Mouse (Mus musculus) G1E (cell line): ENCODE measurements at regions not wholly inside any gene's neighbourhood (a gene's known extent, or its start where the extent isn't known, plus 50 kb on each side); places are given as distances from the start of the nearest gene placed in this dataset.
"Not testable (repeated sequence)": the region's sequence is repeated elsewhere in the genome, so short reads cannot be mapped to it uniquely, and the experiment has no call there.

ENCODE experiments used
- ATAC-seq: 2 replicates; pipeline ENCODE4 v1.8.0; 2016; ENCODE audit warnings: mild to moderate bottlenecking; ENCODE audit not compliant: insufficient number of reproducible peaks, poor library complexity, low FRiP score, severe bottlenecking; ENCODE audit errors: extremely low read depth
- DNase-seq: peaks from one replicate; pipeline ENCODE4 v3.0.0; 2012; ENCODE audit warnings: low spot score
- H3K27me3 ChIP-seq: 2 replicates; pipeline ENCODE4 v1.6.1; 2012; ENCODE audit warnings: mild to moderate bottlenecking, low read length, inconsistent platforms; ENCODE audit not compliant: insufficient read depth
- H3K36me3 ChIP-seq: replicated peaks from 2 replicates; pipeline ENCODE3; 2012; ENCODE audit warnings: mild to moderate bottlenecking, inconsistent platforms
- H3K4me1 ChIP-seq: 2 replicates; pipeline ENCODE4 v1.6.1; 2012; ENCODE audit warnings: low read depth, low read length, inconsistent platforms, mixed read lengths; ENCODE audit not compliant: insufficient read depth
- H3K4me3 ChIP-seq: 2 replicates; pipeline ENCODE4 v1.5.1; 2012; ENCODE audit warnings: low read depth, mild to moderate bottlenecking, inconsistent platforms, low read length, moderate library complexity, mixed read lengths
- H3K9me3 ChIP-seq: replicated peaks from 2 replicates; pipeline ENCODE4 v1.6.1; 2012; ENCODE audit warnings: inconsistent platforms
- CTCF ChIP-seq: IDR thresholded peaks from 2 replicates; pipeline ENCODE4 v1.5.1; 2012; ENCODE audit warnings: low read depth, low read length, inconsistent platforms, mixed read lengths
- GATA1 ChIP-seq: IDR thresholded peaks from 2 replicates; pipeline ENCODE4 v1.6.1; 2012; ENCODE audit warnings: borderline replicate concordance, low read length, inconsistent platforms, mixed read lengths
- GATA2 ChIP-seq: IDR thresholded peaks from 2 replicates; pipeline ENCODE4 v1.6.1; 2012; ENCODE audit warnings: low read depth, low read length, inconsistent platforms, borderline replicate concordance
- POLR2AphosphoS5 ChIP-seq: IDR thresholded peaks from 2 replicates; pipeline ENCODE4 v1.6.1; 2012; ENCODE audit warnings: low read depth, low read length, inconsistent platforms; ENCODE audit not compliant: insufficient replicate concordance
- TAL1 ChIP-seq: conservative IDR thresholded peaks from 2 replicates; pipeline ENCODE4 v1.6.1; 2012; ENCODE audit warnings: low read depth, low read length, inconsistent platforms, mixed read lengths

- H3K27me3 ChIP-seq = no peaks in the 10 kb centered on the region
- H3K4me1 ChIP-seq = no peaks in the 10 kb centered on the region
- no peaks in the 10 kb centered on the region for H3K9me3 ChIP-seq
- no peak for DNase-seq
- H3K4me3 ChIP-seq = no peak overlapping the region
- no peak for TF ChIP-seq TAL1
- TF ChIP-seq POLR2AphosphoS5 = no peak
- no peak for TF ChIP-seq CTCF
- ATAC-seq = no peak
- H3K36me3 ChIP-seq = no peaks in the 10 kb centered on the region
Measured at GRCm38 (mm10) chr14:53826782-53827181, 427.1 kb downstream of the Dad1 start.

- no peaks in the 10 kb centered on the region for H3K36me3 ChIP-seq
- 0 out of 2 replicates have a peak, but pooled peaks cover 4% of the 10 kb centered on the region for H3K27me3 ChIP-seq
- TF ChIP-seq POLR2AphosphoS5 = no peak
- TF ChIP-seq GATA1 = no peak
- no peak for TF ChIP-seq GATA2
- no peak for TF ChIP-seq TAL1
- no peak for TF ChIP-seq CTCF
- no peaks in the 10 kb centered on the region for H3K9me3 ChIP-seq
- no peak for ATAC-seq
- H3K4me3 ChIP-seq = no peak overlapping the region
- DNase-seq = no peak
- H3K4me1 ChIP-seq = no peaks in the 10 kb centered on the region
Measured at GRCm38 (mm10) chr14:53806231-53806630, 447.7 kb downstream of the Dad1 start.

- Histone ChIP-seq H3K36me3 (no peaks in the 10 kb centered on the region), H3K4me3 (no peak overlapping the region), H3K4me1 (no peaks in the 10 kb centered on the region), H3K9me3 (no peaks in the 10 kb centered on the region), H3K27me3 (0 out of 2 replicates have a peak, but pooled peaks cover 4% of the 10 kb centered on the region)
- ATAC-seq (no peak), DNase-seq (peak; percentile 4)
- TF ChIP-seq CTCF (peak; percentile 30; the same call in 1 of the 2 replicates), GATA1 (no peak)
Measured at GRCm38 (mm10) chr14:53803698-53804620, 449.9 kb downstream of the Dad1 start.

- ATAC-seq = no peak
- Histone ChIP-seq H3K4me1 (no peaks in the 10 kb centered on the region), H3K9me3 (no peaks in the 10 kb centered on the region), H3K36me3 (no peaks in the 10 kb centered on the region), H3K4me3 (no peak overlapping the region), H3K27me3 (0 out of 2 replicates have a peak, but pooled peaks cover 4% of the 10 kb centered on the region)
- no peak for TF ChIP-seq POLR2AphosphoS5
- no peak for TF ChIP-seq GATA2
- TF ChIP-seq TAL1 = no peak
- no peak for TF ChIP-seq GATA1
- DNase-seq = no peak
Measured at GRCm38 (mm10) chr14:53802547-53802946, 451.4 kb downstream of the Dad1 start.

- ATAC-seq (no peak), DNase-seq (no peak)
- H3K36me3 ChIP-seq = no peaks in the 10 kb centered on the region
- H3K4me3 ChIP-seq = no peak overlapping the region
- peaks cover 2% of the 10 kb centered on the region for H3K4me1 ChIP-seq
- TF ChIP-seq GATA1 (no peak), CTCF (no peak), POLR2AphosphoS5 (no peak), TAL1 (no peak), GATA2 (no peak)
- no peaks in the 10 kb centered on the region for H3K27me3 ChIP-seq
- no peaks in the 10 kb centered on the region for H3K9me3 ChIP-seq
Measured at GRCm38 (mm10) chr14:53800508-53801136, 453.3 kb downstream of the Dad1 start.

GRCm38 (mm10) chr14:53795160-53795559 is 458.7 kb downstream of the Dad1 start:
- not testable (repeated sequence) for H3K27me3 ChIP-seq, H3K36me3 ChIP-seq, H3K9me3 ChIP-seq, H3K4me1 ChIP-seq
- H3K4me3 ChIP-seq = peak overlapping the region; percentile 50; the same call in 1 of the 2 replicates
- DNase-seq (peak; percentile 4), ATAC-seq (peak; percentile 40; the same call in 1 of the 2 replicates)
